Mouse (Mus musculus): Measurements from ENCODE around the gene Gsg1l2.

- no peak for TF ChIP-seq POLR2A (IDR thresholded peaks at IDR 0.05; ENCODE audit: low read depth, low read length)
- TF ChIP-seq CTCF (IDR thresholded peaks at IDR 0.05; ENCODE audit: borderline replicate concordance, insufficient read depth, low read length) = no peak
Observed at GRCm38 (mm10) chr11:67756287-67756686, 18.1 kb upstream of the Gsg1l2 start.
